ENCODE assay signal across 8 mouse cellular contexts in genomic region chr6:29198309-29199222, GRCm38 (mm10). TPM values are rescaled to one million over a fixed set of nuclear protein-coding genes. Genes with fewer than 3 reads are reported as not detected.
DNase-seq lines count a peak whose midpoint lies in the region; ATAC-seq lines count a peak whose summit lies in the region.

No protein-coding gene starts in this region.

- no peaks in the 10 kb centered on the region for H3K27me3 ChIP-seq in hindbrain, embryonic 15.5 days

- peaks cover 14% of the 10 kb centered on the region for H3K4me1 ChIP-seq in hindbrain, embryonic 15.5 days (replicated peaks)

- H3K9ac ChIP-seq in hindbrain, embryonic 15.5 days = peak overlapping the region; percentile 32

- peak overlapping the region; percentile 58 for H3K4me2 ChIP-seq in hindbrain, embryonic 15.5 days

- peaks cover 15% of the 10 kb centered on the region; the same call in 1 of the 2 replicates for H3K36me3 ChIP-seq in hindbrain, embryonic 15.5 days

- whole genome bisulfite sequencing in hindbrain, embryonic 15.5 days = 6% methylated on average over 25 of the region's 25 CpGs

- ATAC-seq in hindbrain, embryonic 15.5 days (ENCODE audit: low FRiP score, low read depth) = peak; percentile 86

- peak overlapping the region; percentile 64; the same call in 1 of the 2 replicates for H3K27ac ChIP-seq in hindbrain, embryonic 15.5 days (replicated peaks)

- peak overlapping the region; percentile 32 for H3K4me3 ChIP-seq in hindbrain, embryonic 15.5 days

- peak; percentile 88 for DNase-seq in Muller cell, postnatal 12 days (ENCODE audit: inconsistent ontology term)
- peak; percentile 96 to 97 for DNase-seq in cerebellum, postnatal 10 days
- peak; percentile 87 to 93 for DNase-seq in frontal cortex, postnatal 36 days (ENCODE audit: low spot score in 2 of 2)
- DNase-seq in layer of hippocampus, postnatal 36 days = peak; percentile 87 to 90
- peak; percentile 92 for DNase-seq in lung, postnatal 25 days (ENCODE audit: low spot score)
- DNase-seq in retina, embryonic 14.5 days (ENCODE audit: low spot score) = peak; percentile 98
- DNase-seq in thymus, postnatal 36 days = peak; percentile 77 to 80

- no peaks in the 10 kb centered on the region for H3K9me3 ChIP-seq in hindbrain, embryonic 15.5 days

RNA-seq across cellular contexts. Expression of gene Impdh1, which starts 17.6 kb away (rescaled TPM):
- polyA plus RNA-seq in hindbrain, embryonic 15.5 days (2015; fragmentation: Nextera tagmentation; extraction: Ambion mirVana) = 68.3 and 71.7 TPM in 2 replicates
- 10 to 100 TPM; 40.9 to 41.8 TPM for total RNA-seq in layer of hippocampus, postnatal 36 days (2021)

RNA-seq across cellular contexts. Expression of gene Prrt4, which starts 19.2 kb away (rescaled TPM):
- 11.6 and 13.6 TPM in 2 replicates for polyA plus RNA-seq in hindbrain, embryonic 15.5 days (2015; fragmentation: Nextera tagmentation; extraction: Ambion mirVana)
- total RNA-seq in layer of hippocampus, postnatal 36 days (2021) = 1 to 10 TPM; 2.0 to 2.1 TPM

RNA-seq across cellular contexts. Expression of gene Rbm28, which starts 33.8 kb away (rescaled TPM):
- polyA plus RNA-seq in hindbrain, embryonic 15.5 days (2015; fragmentation: Nextera tagmentation; extraction: Ambion mirVana) = 40.3 and 43.2 TPM in 2 replicates
- 10 to 100 TPM; 46.1 to 53.8 TPM for total RNA-seq in layer of hippocampus, postnatal 36 days (2021)

Comparison
In these comparisons a context has a peak if more than half of its experiments do, and no peak if none do; other contexts are left out.
1. Peak in every context shown above with its lines: DNase-seq, ATAC-seq, H3K4me3 ChIP-seq and H3K27ac ChIP-seq.